Mouse (Mus musculus) mouse embryonic stem cell (cell line): ENCODE measurements around the gene Prm1.

Experiments
- in situ Hi-C, 2 experiments: fragments of 300-500 bp; cut with MboI; formaldehyde crosslinking; loops; 1 replicate in 1 of 2; 3 replicates in 1 of 2; pipeline ENCODE4 v1.14.3; 2019 to 2020; ENCODE audit warnings: low sequenced_read_pairs in 2 of 2, low pct_unique_long_range_greater_than_20kb in 1 of 2, mixed read lengths in 1 of 2; ENCODE audit not compliant: unreplicated experiment in 1 of 2

Prm1 gene

GRCm38 (mm10) chr16:10805789-10806527 is at the start of gene Prm1:
Gene Prm1 (minus strand): TSS chr16:10805839.
- in situ Hi-C loops: no loop called here

GRCm38 (mm10) chr16:10852216-10852615 is 46.6 kb upstream of the Prm1 start:
- in situ Hi-C loops: loop anchor here in 1 of 2 experiments (10.0 kb wide), 1 partner anchor 267 kb away; no protein-coding TSS in a partner anchor

- in situ Hi-C loops: loop anchor here in 1 of 2 experiments (10.0 kb wide), 1 partner anchor 266 kb away; no protein-coding TSS in a partner anchor
These were observed 45.3 kb upstream of the Prm1 start for GRCm38 (mm10) chr16:10850905-10851304.

GRCm38 (mm10) chr16:10849965-10850861 is 44.6 kb upstream of the Prm1 start:
- in situ Hi-C loops: loop anchor here (10.0 kb wide), 2 partner anchors 265 to 275 kb away; no protein-coding TSS in a partner anchor

GRCm38 (mm10) chr16:10846503-10846902 is 40.9 kb upstream of the Prm1 start:
- in situ Hi-C loops: loop anchor here in 1 of 2 experiments (10.0 kb wide), 1 partner anchor 272 kb away; no protein-coding TSS in a partner anchor

GRCm38 (mm10) chr16:10845952-10846351 is 40.3 kb upstream of the Prm1 start:
- in situ Hi-C loops: loop anchor here in 1 of 2 experiments (10.0 kb wide), 1 partner anchor 271 kb away; no protein-coding TSS in a partner anchor

GRCm38 (mm10) chr16:10844319-10844670 is 38.7 kb upstream of the Prm1 start:
- in situ Hi-C loops: loop anchor here in 1 of 2 experiments (10.0 kb wide), 1 partner anchor 269 kb away; no protein-coding TSS in a partner anchor

GRCm38 (mm10) chr16:10843486-10844318 is 38.1 kb upstream of the Prm1 start:
- in situ Hi-C loops: loop anchor here in 1 of 2 experiments (10.0 kb wide), 1 partner anchor 269 kb away; no protein-coding TSS in a partner anchor

- in situ Hi-C loops: loop anchor here in 1 of 2 experiments (10.0 kb wide), 1 partner anchor 268 kb away; no protein-coding TSS in a partner anchor
These were observed 36.7 kb upstream of the Prm1 start for GRCm38 (mm10) chr16:10842282-10842855.

- in situ Hi-C loops: loop anchor here in 1 of 2 experiments (10.0 kb wide), 1 partner anchor 265 kb away; no protein-coding TSS in a partner anchor
These were observed 34.4 kb upstream of the Prm1 start for GRCm38 (mm10) chr16:10840018-10840417.

- in situ Hi-C loops: no loop called here
These were observed 33.0 kb upstream of the Prm1 start for GRCm38 (mm10) chr16:10838487-10839245.

- in situ Hi-C loops: no loop called here
These were observed 32.3 kb upstream of the Prm1 start for GRCm38 (mm10) chr16:10837903-10838302.

- in situ Hi-C loops: no loop called here
These were observed 31.6 kb upstream of the Prm1 start for GRCm38 (mm10) chr16:10837250-10837649.

- in situ Hi-C loops: no loop called here
These were observed 30.7 kb upstream of the Prm1 start for GRCm38 (mm10) chr16:10836388-10836787.

- in situ Hi-C loops: no loop called here
These were observed 29.4 kb upstream of the Prm1 start, which contains the start of gene Rmi2 for GRCm38 (mm10) chr16:10834911-10835587. Gene Rmi2 (plus strand): TSS chr16:10835059.

- in situ Hi-C loops: no loop called here
These were observed 28.9 kb upstream of the Prm1 start for GRCm38 (mm10) chr16:10834542-10834910.

GRCm38 (mm10) chr16:10828461-10828805 is 22.8 kb upstream of the Prm1 start:
- in situ Hi-C loops: no loop called here
